Mouse (Mus musculus): ENCODE measurements at regions not wholly inside any gene's neighbourhood (a gene's known extent, or its start where the extent isn't known, plus 50 kb on each side); places are given as distances from the start of the nearest gene placed in this dataset.

- TF ChIP-seq CTCF (IDR thresholded peaks at IDR 0.05; ENCODE audit: borderline replicate concordance, extremely low read depth, insufficient read depth, insufficient read length) (no peak), POLR2A (IDR thresholded peaks at IDR 0.05; ENCODE audit: borderline replicate concordance, extremely low read depth, insufficient read depth, insufficient read length, poor library complexity, severe bottlenecking) (no peak)
These were observed 103.3 kb upstream of the Zfp648 start for GRCm38 (mm10) chr1:154097656-154098055.
